Mouse (Mus musculus): ENCODE results near the gene Gm8909.
"Not testable (repeated sequence)": the region's sequence is repeated elsewhere in the genome, so short reads cannot be mapped to it uniquely, and the experiment has no call there.

- TF ChIP-seq POLR2A (IDR thresholded peaks at IDR 0.05; ENCODE audit: control insufficient read depth, extremely low read depth, insufficient read depth, low read length, poor library complexity); CTCF (IDR thresholded peaks at IDR 0.05; ENCODE audit: borderline replicate concordance, control insufficient read depth, extremely low read depth, insufficient read depth, low read length, poor library complexity): not testable (repeated sequence)
These were observed 51.8 kb downstream of the Gm8909 start for GRCm38 (mm10) chr17:36116545-36116944.
